Mouse (Mus musculus) forebrain, embryonic 10.5 days (tissue): ENCODE measurements around the gene Pkp4. TPM values are rescaled to one million over a fixed set of nuclear protein-coding genes. Genes with fewer than 3 reads are reported as not detected.

Experiments
- DNase-seq: peaks from one replicate; pipeline ENCODE4 v3.0.0-alpha.2; 2017; ENCODE audit warnings: low spot score; ENCODE audit errors: extremely low spot score
- H3K27ac ChIP-seq: fragments of 300-500 bp; sonication (generic); 2 replicates; pipeline ENCODE4 v1.5.1; 2016; ENCODE audit warnings: mild to moderate bottlenecking
- H3K27me3 ChIP-seq: fragments of 300-500 bp; sonication (generic); 2 replicates; pipeline ENCODE4 v1.6.1; 2016; ENCODE audit warnings: mild to moderate bottlenecking; ENCODE audit not compliant: poor library complexity, severe bottlenecking
- H3K36me3 ChIP-seq: fragments of 300-500 bp; sonication (generic); replicated peaks from 2 replicates; pipeline ENCODE4 v1.6.1; 2016; ENCODE audit warnings: mild to moderate bottlenecking, moderate library complexity
- H3K4me1 ChIP-seq: fragments of 300-500 bp; sonication (generic); 2 replicates; pipeline ENCODE4 v1.6.1; 2016
- H3K4me3 ChIP-seq: fragments of 300-500 bp; sonication (generic); 2 replicates; pipeline ENCODE4 v1.5.1; 2016; ENCODE audit warnings: mild to moderate bottlenecking, moderate library complexity
- H3K9me3 ChIP-seq: fragments of 300-500 bp; sonication (generic); 2 replicates; pipeline ENCODE4 v1.6.1; 2016; ENCODE audit warnings: mild to moderate bottlenecking, moderate library complexity
- WGBS: fragments of 180-500 bp; shearing (Covaris S2); methylation state at CpG from one replicate; pipeline ENCODE4 v1.1.7; 2016; 5-methylcytosine and 5-hydroxymethylcytosine counted together
- polyA plus RNA-seq: library from polyadenylated mRNA; unstranded; fragments of >200 nt; fragmentation: Nextera tagmentation; extraction: Ambion mirVana; gene quantifications from 2 replicates; pipeline ENCODE4 v1.2.1, GENCODE M21; 2016

Gene Pkp4
- polyA plus RNA-seq, 1 experiment from 2014 or later: 20.8 TPM

DNA sequence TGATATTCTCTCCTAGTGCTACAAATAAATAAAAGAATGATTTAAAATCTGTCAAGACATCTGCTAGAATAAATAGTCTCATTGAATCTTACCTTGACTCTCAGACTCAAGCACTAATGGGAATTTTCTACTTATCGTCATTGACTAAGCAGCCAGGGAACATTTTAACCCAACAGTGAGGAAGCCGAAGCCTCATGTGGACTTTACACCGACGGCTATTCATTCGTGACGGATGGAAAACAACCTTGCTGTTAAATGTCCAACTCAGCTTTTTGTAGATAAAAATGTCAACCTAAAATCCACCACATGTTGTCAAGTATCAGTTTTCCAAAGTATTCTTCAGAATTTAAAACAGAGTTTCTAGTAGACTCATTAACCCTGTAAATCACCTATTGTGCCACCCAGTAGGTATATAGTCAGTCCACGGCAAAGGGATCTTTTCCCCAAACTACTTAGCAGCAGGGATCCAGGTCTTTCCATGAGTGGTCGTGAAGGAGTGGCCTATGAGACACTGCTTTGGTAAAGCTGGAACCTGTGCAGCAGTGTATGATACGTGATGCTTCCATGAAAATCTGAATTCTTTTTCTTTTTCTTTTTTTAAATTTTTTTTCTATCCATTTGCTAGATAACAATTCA, 9.0 kb downstream of the Pkp4 start:
- Histone ChIP-seq H3K27ac (no peak overlapping the region), H3K4me3 (no peak overlapping the region), H3K4me1 (peaks cover 11% of the 10 kb centered on the region; the same call in 1 of the 2 replicates), H3K27me3 (no peaks in the 10 kb centered on the region), H3K36me3 (peaks cover 12% of the 10 kb centered on the region; the same call in 1 of the 2 replicates), H3K9me3 (no peaks in the 10 kb centered on the region)
- no peak for DNase-seq
- 86% methylated on average over 9 of the region's 9 CpGs for WGBS

- Histone ChIP-seq H3K27ac (no peak overlapping the region), H3K36me3 (peaks cover 11% of the 10 kb centered on the region; the same call in 1 of the 2 replicates), H3K9me3 (no peaks in the 10 kb centered on the region), H3K27me3 (no peaks in the 10 kb centered on the region), H3K4me1 (peaks cover 11% of the 10 kb centered on the region; the same call in 1 of the 2 replicates), H3K4me3 (no peak overlapping the region)
- no peak for DNase-seq
- WGBS: 80% methylated on average over 3 of the region's 3 CpGs
Observed at GRCm38 (mm10) chr2:59170208-59170589, 9.5 kb downstream of the Pkp4 start.

DNA sequence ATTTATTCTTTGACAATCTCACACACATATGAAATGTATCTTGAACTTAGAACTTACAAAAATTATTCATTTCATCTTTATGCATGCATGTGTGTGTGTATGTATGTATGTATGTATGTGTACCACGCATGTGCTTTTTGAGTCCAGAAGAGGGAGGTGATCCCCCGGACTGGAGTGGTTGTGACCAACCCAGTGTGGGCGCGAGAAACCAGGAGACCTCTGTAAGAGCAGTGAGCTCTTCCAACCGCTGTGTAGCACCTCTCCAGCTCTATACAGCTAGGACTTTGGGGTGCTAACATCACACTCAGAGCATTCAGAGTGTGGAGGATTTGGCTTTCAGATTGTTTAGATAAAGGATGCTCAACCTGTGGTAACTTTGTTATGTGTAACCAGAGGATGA, 9.9 kb downstream of the Pkp4 start:
- Histone ChIP-seq H3K27ac (no peak overlapping the region), H3K9me3 (no peaks in the 10 kb centered on the region), H3K4me3 (no peak overlapping the region), H3K36me3 (peaks cover 8% of the 10 kb centered on the region; the same call in 1 of the 2 replicates), H3K4me1 (peaks cover 11% of the 10 kb centered on the region; the same call in 1 of the 2 replicates), H3K27me3 (no peaks in the 10 kb centered on the region)
- 100% methylated on average over 5 of the region's 5 CpGs for WGBS
- no peak for DNase-seq

- peaks cover 8% of the 10 kb centered on the region; the same call in 1 of the 2 replicates for H3K36me3 ChIP-seq
- no peak overlapping the region for H3K27ac ChIP-seq
- H3K4me3 ChIP-seq: no peak overlapping the region
- no peaks in the 10 kb centered on the region for H3K9me3 ChIP-seq
- no peak for DNase-seq
- peaks cover 11% of the 10 kb centered on the region; the same call in 1 of the 2 replicates for H3K4me1 ChIP-seq
- 85% methylated on average over 5 of the region's 5 CpGs for WGBS
- H3K27me3 ChIP-seq: no peaks in the 10 kb centered on the region
Observed at GRCm38 (mm10) chr2:59171533-59171932, 10.9 kb downstream of the Pkp4 start.

GRCm38 (mm10) chr2:59175926-59176325, 15.3 kb downstream of the Pkp4 start:
- no peak overlapping the region for H3K27ac ChIP-seq
- peaks cover 22% of the 10 kb centered on the region for H3K4me1 ChIP-seq
- no peak overlapping the region for H3K4me3 ChIP-seq
- peaks cover 8% of the 10 kb centered on the region; the same call in 1 of the 2 replicates for H3K36me3 ChIP-seq
- WGBS: 91% methylated on average over 6 of the region's 6 CpGs
- no peaks in the 10 kb centered on the region for H3K9me3 ChIP-seq
- H3K27me3 ChIP-seq: no peaks in the 10 kb centered on the region
- no peak for DNase-seq

DNA sequence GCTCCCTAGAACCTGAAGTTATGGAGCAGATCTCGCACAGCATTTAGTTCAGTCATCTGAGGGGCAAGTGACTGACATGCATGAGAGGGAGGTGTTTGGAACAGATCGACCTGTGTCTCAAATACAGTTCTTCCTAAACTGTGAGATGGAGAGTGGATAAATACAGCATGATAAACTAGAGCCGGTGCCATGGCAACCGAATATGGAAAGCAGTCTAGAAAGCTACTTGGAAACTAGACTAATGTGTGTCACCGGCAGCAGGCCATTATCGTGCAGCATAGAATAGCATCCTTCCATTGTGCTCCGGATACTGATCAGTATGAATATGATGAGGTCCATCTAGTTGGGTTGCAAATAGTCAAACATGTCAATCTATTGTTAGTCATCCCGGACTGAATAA, 17.5 kb downstream of the Pkp4 start:
- H3K27me3 ChIP-seq: no peaks in the 10 kb centered on the region
- WGBS: 94% methylated on average over 8 of the region's 8 CpGs
- DNase-seq: no peak

DNA sequence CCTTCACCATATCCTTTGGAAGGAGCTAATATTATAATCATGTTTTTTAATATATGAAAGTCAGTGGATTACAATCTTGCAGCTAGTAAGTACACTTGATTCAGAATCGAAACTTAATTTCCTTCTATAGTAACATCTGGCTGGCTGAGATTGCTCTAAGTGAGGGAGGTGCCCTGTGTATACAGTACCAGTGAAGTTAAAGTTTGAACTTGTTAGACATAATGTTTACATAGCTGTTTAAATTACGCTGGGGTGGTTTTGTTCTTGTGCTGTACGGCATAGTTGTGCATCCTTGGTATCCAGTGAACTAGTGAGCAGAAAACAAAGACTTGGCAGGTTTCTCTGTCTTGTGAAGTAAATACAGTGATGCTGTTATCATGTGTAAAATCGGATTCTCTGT, 18.3 kb downstream of the Pkp4 start:
- no peak for DNase-seq
- H3K27ac ChIP-seq: no peak overlapping the region
- no peaks in the 10 kb centered on the region for H3K9me3 ChIP-seq
- peaks cover 11% of the 10 kb centered on the region for H3K4me1 ChIP-seq
- H3K36me3 ChIP-seq: peaks cover 3% of the 10 kb centered on the region; the same call in 1 of the 2 replicates
- no peaks in the 10 kb centered on the region for H3K27me3 ChIP-seq
- no peak overlapping the region for H3K4me3 ChIP-seq
- 88% methylated on average over 4 of the region's 4 CpGs for WGBS

More for the DNA sequence above, 17.5 kb downstream of the Pkp4 start:
- no peaks in the 10 kb centered on the region for H3K9me3 ChIP-seq
- H3K4me3 ChIP-seq: no peak overlapping the region
- H3K4me1 ChIP-seq: peaks cover 12% of the 10 kb centered on the region
- H3K27ac ChIP-seq: no peak overlapping the region
- peaks cover 4% of the 10 kb centered on the region; the same call in 1 of the 2 replicates for H3K36me3 ChIP-seq

- Histone ChIP-seq H3K4me3 (no peak overlapping the region), H3K27ac (no peak overlapping the region), H3K9me3 (no peaks in the 10 kb centered on the region), H3K4me1 (peaks cover 11% of the 10 kb centered on the region), H3K27me3 (no peaks in the 10 kb centered on the region), H3K36me3 (peaks cover 3% of the 10 kb centered on the region; the same call in 1 of the 2 replicates)
- DNase-seq: no peak
- 74% methylated on average over 5 of the region's 5 CpGs for WGBS
Observed at GRCm38 (mm10) chr2:59179487-59179886, 18.8 kb downstream of the Pkp4 start.

DNA sequence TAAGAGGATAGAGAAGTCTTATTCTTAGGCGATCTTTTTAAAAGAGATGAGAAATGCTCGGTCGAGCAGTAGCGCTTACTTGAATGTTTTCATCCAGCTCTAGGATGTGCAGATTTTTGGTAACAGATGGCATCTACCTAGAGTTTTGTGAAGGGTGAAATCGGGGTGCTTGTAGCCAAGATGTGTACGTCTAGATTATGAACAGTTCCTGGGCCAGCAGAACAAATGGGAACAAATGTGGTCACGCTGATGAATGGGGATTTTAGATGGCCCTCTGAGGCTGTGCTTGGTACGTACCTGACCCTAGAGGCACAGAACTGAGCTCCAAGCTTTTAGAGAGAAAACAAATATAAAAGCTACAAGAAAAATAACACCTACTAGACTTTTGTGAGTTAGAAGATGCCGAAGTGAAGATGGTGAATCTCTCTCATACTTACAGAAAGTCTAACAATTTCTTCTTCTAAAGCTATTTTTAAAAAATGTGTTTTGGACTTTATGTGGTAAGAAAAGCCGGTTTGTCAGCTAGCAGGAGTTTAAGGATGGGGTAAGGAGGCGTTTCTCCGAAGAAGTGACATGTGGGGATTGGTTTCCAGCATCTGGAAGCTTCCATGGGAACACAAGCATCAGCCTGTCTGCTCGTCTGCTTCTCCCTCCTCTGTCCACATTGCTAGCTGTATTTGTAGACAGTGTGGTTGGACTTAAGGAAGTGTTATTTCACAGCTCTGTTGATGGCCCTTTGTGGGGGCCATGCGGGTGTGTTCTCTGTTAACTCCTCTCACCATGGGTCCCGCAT, 20.9 kb downstream of the Pkp4 start:
- no peaks in the 10 kb centered on the region for H3K27me3 ChIP-seq
- DNase-seq: no peak
- H3K27ac ChIP-seq: no peak overlapping the region
- peaks cover 11% of the 10 kb centered on the region for H3K4me1 ChIP-seq
- WGBS: 92% methylated on average over 15 of the region's 15 CpGs
- no peaks in the 10 kb centered on the region for H3K9me3 ChIP-seq
- no peak overlapping the region for H3K4me3 ChIP-seq
- H3K36me3 ChIP-seq: peaks cover 5% of the 10 kb centered on the region; the same call in 1 of the 2 replicates

DNA sequence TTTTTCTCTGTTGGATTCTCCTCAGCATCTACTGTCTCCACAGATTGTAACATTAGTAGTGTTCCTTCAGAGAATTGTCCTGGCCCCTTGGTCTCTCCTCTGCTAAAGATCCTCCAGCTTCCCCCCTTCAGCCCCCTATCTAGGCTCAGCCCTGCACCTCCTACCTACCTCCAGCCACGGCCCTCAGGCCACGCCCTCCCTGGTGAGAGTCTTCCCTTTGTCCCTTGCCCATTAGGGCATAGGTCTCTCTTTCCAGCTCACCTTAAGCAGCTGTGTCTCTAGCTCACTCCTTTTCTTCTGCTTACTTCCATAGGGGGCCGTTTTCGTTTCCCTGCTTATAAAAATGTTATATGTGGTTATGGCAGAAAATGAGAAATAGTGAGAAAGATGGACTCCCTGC, 22.9 kb downstream of the Pkp4 start:
- Histone ChIP-seq H3K9me3 (no peaks in the 10 kb centered on the region), H3K27ac (no peak overlapping the region), H3K36me3 (peaks cover 23% of the 10 kb centered on the region), H3K4me3 (no peak overlapping the region), H3K4me1 (peaks cover 9% of the 10 kb centered on the region), H3K27me3 (no peaks in the 10 kb centered on the region)
- WGBS: 85% methylated on average over 4 of the region's 4 CpGs
- no peak for DNase-seq

GRCm38 (mm10) chr2:59184107-59185064, 23.7 kb downstream of the Pkp4 start:
- Histone ChIP-seq H3K36me3 (peaks cover 23% of the 10 kb centered on the region), H3K4me1 (peaks cover 5% of the 10 kb centered on the region), H3K27ac (no peak overlapping the region), H3K4me3 (no peak overlapping the region), H3K27me3 (no peaks in the 10 kb centered on the region), H3K9me3 (no peaks in the 10 kb centered on the region)
- DNase-seq: no peak
- 94% methylated on average over 11 of the region's 11 CpGs for WGBS

GRCm38 (mm10) chr2:59186122-59186521, 25.5 kb downstream of the Pkp4 start:
- H3K4me3 ChIP-seq: no peak overlapping the region
- 97% methylated on average over 8 of the region's 8 CpGs for WGBS
- no peak overlapping the region for H3K27ac ChIP-seq

More at GRCm38 (mm10) chr2:59186122-59186521, 25.5 kb downstream of the Pkp4 start:
- Histone ChIP-seq H3K9me3 (no peaks in the 10 kb centered on the region), H3K4me1 (no peaks in the 10 kb centered on the region), H3K27me3 (no peaks in the 10 kb centered on the region), H3K36me3 (peaks cover 24% of the 10 kb centered on the region)
- DNase-seq: no peak
